Mouse (Mus musculus) cerebellum, adult 2 months (tissue): ENCODE measurements around the gene Yipf3.

Experiments
- CTCF ChIP-seq: fragments of 200-500 bp; IDR thresholded peaks from 2 replicates; pipeline ENCODE4 v1.5.1; 2011; ENCODE audit warnings: low read depth, mild to moderate bottlenecking, control low read depth, low read length, moderate library complexity, borderline replicate concordance; ENCODE audit not compliant: insufficient read depth
- POLR2A ChIP-seq: fragments of 200-500 bp; IDR thresholded peaks from 2 replicates; pipeline ENCODE4 v1.6.1; 2011; ENCODE audit warnings: low read length, control low read depth, borderline replicate concordance; ENCODE audit not compliant: insufficient read depth

- TF ChIP-seq CTCF (no peak), POLR2A (no peak)
Measured at GRCm38 (mm10) chr17:46287678-46288095, 39.8 kb downstream of the Yipf3 start.
